Mouse (Mus musculus): Measurements from ENCODE around the gene Opn4.

DNA sequence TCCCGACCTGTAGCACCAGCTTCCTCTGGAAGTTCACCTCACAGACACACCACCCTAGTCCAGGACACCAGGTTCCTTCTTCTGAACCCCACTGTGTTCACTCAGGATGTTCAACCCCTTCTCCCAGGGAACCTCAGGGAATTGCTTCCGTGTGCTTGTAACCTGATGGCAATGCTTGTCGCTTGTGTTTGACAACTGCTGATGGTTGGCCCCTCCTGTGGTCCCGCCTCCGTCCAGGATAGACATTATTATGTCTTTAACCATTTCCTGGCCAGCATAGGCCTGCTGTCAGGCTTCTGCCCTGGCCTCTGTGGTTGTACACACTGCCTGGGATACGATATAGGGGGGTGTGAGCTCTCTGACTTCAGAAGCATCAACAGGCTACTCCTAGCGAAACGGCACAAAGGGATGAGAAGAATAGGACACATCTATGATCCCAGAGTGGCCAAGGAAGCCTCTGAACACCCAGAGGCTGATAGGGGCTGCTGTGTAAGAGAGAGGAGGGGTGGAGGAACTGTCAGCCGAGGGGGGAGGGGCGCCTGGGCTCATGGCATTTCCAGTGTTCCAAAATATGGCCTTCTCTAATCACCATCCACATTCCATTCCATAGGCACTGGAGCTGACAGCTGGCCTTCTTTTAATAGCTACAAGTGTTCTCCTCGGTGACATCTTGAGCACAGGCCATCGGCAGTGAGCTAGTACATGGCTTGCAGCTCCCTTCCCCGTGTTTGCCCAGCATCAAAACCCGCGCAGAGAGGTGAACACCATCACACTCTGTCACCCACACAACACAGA, 8.0 kb downstream of the Opn4 start:
- no peak for TF ChIP-seq CTCF (IDR thresholded peaks at IDR 0.05; ENCODE audit: low read depth)
- no peak for TF ChIP-seq EP300 (IDR thresholded peaks at IDR 0.05; ENCODE audit: low read depth)
